Mouse (Mus musculus) spleen, adult 18-20 months (tissue): ENCODE measurements at regions not wholly inside any gene's neighbourhood (a gene's known extent, or its start where the extent isn't known, plus 50 kb on each side); places are given as distances from the start of the nearest gene placed in this dataset.

ENCODE experiments used
- DNase-seq, 2 experiments: peaks; one replicate each; pipeline ENCODE4 v3.0.0; 2022; ENCODE audit warnings: mixed read lengths in 2 of 2

DNA sequence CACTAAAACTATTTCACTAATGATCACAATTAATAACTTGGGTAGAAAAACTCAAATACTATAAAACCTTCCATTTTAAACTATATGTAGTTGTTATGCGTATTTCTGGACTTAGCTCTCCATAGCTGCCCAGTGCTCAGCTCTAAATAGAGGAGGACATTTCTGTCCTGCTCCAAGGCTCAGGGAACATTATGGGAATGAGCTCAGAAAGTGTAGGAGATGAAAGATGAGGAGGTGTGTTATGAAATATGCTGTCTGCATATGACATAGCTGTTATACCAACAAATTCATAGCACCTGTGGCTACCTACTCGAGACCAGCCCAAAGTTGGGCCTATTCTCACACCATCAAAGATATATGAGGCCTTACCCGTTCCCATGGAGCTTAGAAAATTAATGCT is 106.3 kb downstream of the Aldh8a1 start:
- no peak for DNase-seq

DNA sequence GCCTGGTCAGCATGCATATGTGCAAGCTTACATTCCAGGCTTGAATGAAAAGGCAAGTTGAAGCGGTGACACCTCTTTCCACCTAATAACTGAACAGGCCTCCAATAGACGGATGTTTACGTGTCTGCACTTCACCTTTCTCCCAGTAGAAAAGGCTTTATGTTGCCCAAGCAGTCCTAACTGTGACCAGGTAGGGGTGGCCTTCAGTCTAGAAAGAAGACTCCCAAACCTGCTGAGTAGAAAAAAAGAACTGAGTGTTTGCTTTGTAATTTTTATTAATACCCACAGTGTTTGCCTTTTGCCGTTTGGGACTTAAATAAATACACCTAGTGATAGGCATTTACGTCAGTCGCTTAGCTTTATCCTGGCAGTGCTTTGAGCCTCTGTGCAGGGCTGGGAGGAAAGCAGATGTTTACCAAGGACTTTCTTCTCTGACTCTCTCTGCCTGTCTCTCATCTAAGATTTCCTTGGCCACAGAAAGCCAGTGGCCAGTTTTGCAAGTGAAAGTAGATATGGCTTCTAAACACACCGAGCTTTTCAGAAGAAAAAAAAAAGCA is 104.5 kb upstream of the 1700020N01Rik start:
- DNase-seq, result no peak

GRCm38 (mm10) chr10:21490910-21491309 is 102.0 kb upstream of the 1700020N01Rik start:
- DNase-seq, result no peak

GRCm38 (mm10) chr10:21492254-21492894 is 100.6 kb upstream of the 1700020N01Rik start:
- no peak for DNase-seq

DNA sequence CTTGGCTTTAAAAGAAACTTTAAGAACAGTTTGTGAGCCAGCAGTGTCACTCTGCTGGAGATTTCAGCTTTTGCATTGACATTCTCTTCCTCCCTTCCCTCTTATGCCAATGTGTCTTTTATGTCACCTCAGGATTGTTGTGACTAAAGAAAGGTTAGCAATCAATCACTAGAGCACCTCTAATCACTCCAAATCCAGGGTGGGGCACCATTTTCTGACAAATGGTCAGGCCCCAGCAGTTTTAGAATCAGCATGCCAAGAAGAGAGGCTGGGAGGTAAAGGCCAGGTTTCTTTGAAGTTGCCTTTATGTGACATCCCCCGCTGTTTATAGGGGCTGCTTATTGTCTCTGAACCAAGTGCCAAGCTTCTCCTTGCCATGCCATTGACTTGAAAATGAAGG is 98.4 kb upstream of the 1700020N01Rik start:
- no peak for DNase-seq

GRCm38 (mm10) chr10:21497110-21497509 is 95.8 kb upstream of the 1700020N01Rik start:
- DNase-seq, result no peak

GRCm38 (mm10) chr10:21498143-21498542 is 94.8 kb upstream of the 1700020N01Rik start:
- no peak for DNase-seq

- DNase-seq, result no peak
These were observed 91.3 kb upstream of the 1700020N01Rik start for GRCm38 (mm10) chr10:21501658-21502057.

DNA sequence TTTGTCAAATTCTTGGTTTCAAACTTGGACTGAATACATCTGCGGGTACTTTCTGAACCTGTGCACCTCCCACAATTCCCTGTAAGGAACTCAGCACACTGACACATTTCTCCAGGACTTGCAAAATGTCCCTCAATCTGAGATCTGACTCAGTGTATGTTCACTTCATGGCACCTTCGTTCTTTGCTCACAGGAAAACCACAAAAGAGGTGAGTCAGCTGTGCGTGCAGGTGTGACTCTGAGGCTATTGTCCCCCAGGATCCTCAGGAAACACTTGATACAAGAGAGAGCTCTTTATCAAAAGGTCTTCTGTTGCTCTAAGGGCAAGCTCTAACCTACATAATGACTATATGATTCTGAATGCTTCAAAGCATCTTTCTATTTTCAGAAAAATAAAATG is 88.5 kb upstream of the 1700020N01Rik start:
- DNase-seq, result no peak

GRCm38 (mm10) chr10:21511386-21511785 is 81.6 kb upstream of the 1700020N01Rik start:
- DNase-seq, result no peak

- DNase-seq, result no peak
These were observed 80.5 kb upstream of the 1700020N01Rik start for GRCm38 (mm10) chr10:21512486-21512885.

DNA sequence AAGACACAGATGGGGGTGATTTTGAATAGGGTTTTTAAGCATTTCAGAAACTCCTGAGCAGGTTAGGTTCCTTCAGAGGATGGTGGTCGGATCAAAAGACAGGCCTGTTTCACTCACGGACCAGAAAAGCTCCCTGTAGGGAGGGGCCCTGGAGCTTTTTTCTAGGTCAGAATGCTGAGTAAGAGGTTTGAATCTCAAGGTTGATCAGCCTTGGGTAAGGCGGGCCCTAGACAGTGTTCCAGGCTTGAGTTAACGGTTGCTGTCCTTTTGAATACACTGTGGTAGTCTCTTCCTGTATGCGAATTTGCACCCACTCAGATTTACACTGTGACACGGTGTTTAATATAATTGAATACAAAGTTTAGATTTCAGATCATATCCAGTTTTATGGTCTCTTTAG is 75.2 kb upstream of the 1700020N01Rik start:
- no peak for DNase-seq

DNA sequence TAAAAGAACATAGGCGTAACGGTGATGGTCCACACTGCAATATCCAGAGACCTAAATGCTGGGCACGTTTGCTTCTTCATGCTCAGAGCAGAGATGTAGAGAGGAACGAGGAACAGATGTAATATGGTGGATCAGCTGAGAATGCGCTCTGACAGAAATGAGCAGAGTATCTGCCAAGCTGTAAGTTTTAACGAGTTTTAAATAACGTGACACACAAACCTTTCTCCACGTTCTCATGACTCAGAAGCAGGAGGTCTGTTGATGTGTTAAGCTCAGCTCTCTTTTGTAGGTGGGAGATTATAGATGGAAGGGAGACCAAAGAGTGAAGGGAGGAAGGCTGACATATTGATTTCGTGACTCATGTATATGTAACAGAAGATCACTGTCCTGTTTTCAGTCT is 72.1 kb upstream of the 1700020N01Rik start:
- no peak for DNase-seq

DNA sequence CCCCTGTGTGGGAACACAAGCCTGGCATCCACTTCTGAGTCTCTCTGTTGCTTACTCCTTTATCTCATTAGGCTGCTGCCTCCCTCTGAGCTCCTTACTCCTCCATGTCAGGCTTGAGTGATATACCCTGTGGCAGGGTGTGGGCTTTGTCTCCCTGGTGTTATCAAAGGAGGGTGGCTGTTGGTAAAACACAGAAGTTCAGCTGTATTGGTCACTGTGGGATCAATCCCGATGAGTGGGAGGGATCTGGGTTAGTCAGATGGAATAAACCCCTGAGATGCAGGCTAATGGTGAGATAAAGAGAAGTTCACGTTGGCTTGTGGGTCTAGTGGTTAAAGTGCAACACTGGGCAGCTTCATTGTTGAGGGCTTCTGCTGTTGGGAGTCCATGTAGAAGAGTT is 67.4 kb upstream of the 1700020N01Rik start:
- no peak for DNase-seq

DNA sequence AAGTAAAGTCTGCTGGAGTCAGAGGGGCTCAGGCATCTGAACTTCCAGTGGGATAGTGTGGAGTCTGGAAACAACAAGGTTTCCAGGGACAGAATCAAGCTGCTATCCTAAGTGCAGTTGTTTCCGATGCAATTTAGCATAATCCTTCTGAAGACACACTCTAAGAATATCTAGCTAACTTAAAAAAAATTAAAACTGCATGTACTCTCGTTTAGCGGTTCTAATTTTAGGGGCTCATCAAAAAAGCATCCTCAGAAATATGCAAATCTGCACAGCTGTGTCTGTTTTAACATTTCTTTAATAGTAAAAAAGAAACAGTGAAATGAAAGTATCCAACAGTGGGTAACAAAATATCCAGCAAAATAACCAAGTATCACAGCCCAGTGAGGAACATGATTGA is 64.5 kb upstream of the 1700020N01Rik start:
- no peak for DNase-seq

- DNase-seq, result no peak
These were observed 63.7 kb upstream of the 1700020N01Rik start for GRCm38 (mm10) chr10:21529098-21529749.

DNA sequence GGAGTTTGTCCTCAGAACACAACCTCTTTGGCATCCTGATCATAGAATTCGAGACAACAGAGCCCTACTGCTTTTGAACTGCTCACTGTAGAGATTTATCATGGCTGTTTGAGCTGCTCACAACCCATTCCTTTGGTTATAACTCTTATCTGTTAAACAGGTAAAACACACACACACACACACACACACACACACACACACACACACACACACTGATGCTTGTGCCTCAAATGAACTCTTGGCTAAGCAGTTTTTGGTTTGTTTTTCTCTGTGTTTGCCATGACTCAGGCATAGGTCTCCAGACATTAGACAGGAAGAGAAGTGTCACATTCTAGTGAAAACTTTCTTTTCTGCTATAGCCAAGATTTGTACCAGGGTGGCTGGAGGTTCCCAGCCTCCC is 60.8 kb upstream of the 1700020N01Rik start:
- no peak for DNase-seq

- DNase-seq, result no peak
These were observed 57.3 kb upstream of the 1700020N01Rik start for GRCm38 (mm10) chr10:21535631-21536030.

- no peak for DNase-seq
These were observed 54.5 kb upstream of the 1700020N01Rik start for GRCm38 (mm10) chr10:21538481-21538880.
